Mouse (Mus musculus): ENCODE measurements around the gene Gm8374.
"Not testable (repeated sequence)": the region's sequence is repeated elsewhere in the genome, so short reads cannot be mapped to it uniquely, and the experiment has no call there.

DNA sequence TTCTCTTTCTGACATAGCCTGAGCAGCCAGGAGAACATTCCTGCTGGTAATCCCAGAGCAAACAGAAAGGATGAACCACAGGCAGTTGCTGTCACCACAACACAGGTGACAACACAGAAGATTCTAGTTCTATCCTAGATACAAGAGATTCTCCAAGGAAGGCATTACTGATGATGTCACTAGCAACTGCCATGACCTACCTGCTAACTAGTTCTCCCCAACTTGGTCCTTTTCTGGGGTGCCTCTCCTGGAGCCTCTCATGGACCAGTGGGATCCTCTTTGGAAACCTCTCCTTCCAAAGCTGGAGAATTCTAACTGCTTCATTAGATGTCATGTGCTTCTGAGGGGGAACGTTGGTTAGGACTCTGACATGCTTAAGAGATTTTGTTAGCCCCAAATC lies 32.6 kb downstream of the Gm8374 start, which contains the start of gene Gm5797:
- TF ChIP-seq CTCF (conservative IDR thresholded peaks at IDR 0.05; ENCODE audit: insufficient read depth, insufficient read length, low read depth, low read length); POLR2A (IDR thresholded peaks at IDR 0.05; ENCODE audit: low read depth, low read length): not testable (repeated sequence)

Data from kidney, adult 2 months (tissue).